Mouse (Mus musculus) layer of hippocampus, adult 18-20 months (tissue): ENCODE data around the gene Gramd4. TPM values are rescaled to one million over a fixed set of nuclear protein-coding genes. Genes with fewer than 3 reads are reported as not detected.
A peak's percentile ranks its signal among the peaks of the same experiment; 100 is the strongest.

Experiments used
- DNase-seq, 2 experiments: peaks; one replicate each; pipeline ENCODE4 v3.0.0; 2022; ENCODE audit warnings: low spot score in 2 of 2
- total RNA-seq, 2 experiments: library from RNA; stranded (reverse); gene quantifications; 2 replicates each; pipeline ENCODE4 v1.2.3; 2021

Gramd4 gene
- total RNA-seq, 2 experiments from 2014 or later: 30.7 to 34.5 TPM

DNA sequence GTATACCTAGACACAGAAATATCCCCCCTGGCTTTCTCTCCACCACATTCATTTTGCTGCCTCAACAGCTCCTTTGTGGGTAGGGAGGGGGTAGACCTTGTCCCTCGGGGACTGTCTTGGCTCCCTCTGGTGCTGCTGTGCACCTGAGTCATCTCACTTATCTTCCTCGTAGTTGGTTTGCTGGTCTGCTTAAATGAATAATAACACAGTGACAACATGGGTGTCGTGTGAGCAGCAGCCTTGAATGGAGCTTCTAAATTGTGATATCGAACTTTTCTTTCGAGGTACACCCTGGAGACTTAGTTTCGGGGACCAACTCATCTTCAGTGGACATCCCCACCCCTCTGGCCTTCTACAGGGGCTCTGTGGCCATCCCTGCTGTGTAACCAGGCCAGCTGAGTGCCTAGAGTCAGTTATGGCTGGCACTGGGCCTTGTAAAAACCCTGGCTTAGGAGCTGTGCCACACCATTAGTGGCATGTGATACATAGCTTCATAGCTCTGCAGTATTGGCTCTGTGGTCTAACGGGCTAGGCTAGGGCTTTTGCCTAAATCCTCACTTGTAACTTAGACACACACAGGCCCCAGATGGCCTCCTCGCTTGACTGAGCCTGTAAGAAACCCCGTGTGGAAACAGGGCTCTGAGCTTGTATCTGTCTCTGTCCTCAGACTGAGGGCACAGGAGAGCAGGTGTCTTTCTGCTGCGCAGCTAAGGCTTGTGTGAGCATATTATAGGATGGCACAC is 53.0 kb downstream of the Gramd4 start:
- no peak for DNase-seq

DNA sequence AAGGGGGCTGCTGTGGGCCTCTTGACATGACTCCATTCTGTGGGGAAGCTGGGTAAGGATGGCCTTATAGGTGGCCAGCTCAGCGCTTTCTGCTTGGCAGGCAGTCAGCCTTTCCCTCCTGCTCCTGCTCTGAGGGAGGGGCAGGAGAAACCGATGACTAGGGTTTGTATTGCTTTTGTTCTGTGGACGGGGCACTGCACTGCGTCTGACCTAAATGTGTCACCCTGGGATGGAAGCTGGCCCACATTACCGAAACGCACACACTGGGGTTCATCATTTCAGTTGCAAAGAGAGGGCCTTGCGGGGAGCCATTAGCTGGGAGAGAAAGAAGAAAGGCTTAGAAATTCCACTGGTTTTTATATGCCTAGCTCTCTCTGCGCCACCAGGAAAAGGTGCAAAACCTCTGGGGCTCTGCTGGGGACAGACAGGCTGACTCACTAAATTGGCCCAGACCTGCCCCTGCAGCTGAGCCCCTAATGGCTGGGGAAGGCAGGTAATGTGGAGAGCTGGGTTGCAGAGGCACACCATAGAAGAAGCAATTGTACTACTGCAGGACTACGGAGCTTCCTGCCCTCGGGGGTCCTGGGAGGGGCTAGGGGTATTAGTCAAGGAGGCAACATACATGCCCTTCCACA is 55.3 kb downstream of the Gramd4 start:
- DNase-seq: no peak

DNA sequence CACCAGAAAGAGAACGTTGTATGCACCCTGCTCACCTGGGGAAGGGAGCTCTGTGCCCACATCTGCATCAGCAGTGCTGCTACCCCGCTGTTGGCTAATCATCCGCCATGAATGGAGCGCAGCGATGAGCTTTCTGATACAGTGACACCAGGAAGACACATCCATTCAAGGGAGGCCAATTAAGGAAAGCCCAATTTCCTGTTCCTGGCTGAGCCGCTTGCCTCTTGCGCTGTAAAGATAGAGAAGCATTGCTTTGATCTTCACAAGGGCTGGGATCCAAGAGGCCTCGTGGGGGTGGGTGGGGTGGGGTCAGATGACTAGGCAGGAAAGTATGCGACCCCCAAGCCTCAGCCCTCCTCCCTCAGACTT is 55.8 kb downstream of the Gramd4 start:
- DNase-seq: no peak

DNA sequence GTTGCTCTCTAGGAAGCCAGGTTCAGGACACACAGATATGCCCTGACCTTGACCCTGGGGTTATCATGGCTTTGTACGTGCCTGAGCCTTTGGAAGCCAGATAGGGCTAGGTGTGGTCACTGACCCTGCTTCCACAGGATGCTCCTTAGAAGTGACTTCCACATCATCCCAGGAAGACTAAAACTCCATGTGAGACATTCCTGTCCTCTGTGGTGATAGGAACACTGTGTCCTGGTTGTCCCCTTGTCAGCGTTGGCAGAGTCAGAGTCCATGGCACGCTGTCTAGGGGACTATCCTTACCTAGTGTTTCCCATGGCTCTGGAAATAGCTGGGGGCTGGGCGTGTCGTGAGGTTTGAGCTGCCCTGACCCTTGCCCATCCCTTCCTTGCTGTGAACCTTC is 58.9 kb downstream of the Gramd4 start:
- DNase-seq: no peak

GRCm38 (mm10) chr15:86117115-86118100 is 59.9 kb downstream of the Gramd4 start:
- DNase-seq: no peak

GRCm38 (mm10) chr15:86119186-86119585 is 61.7 kb downstream of the Gramd4 start:
- no peak for DNase-seq

GRCm38 (mm10) chr15:86122261-86122949 is 64.9 kb downstream of the Gramd4 start:
- no peak for DNase-seq

- DNase-seq: no peak
These were observed 65.9 kb downstream of the Gramd4 start for GRCm38 (mm10) chr15:86123409-86123808.

GRCm38 (mm10) chr15:86124359-86124758 is 66.9 kb downstream of the Gramd4 start:
- peak; percentile 54 to 81 for DNase-seq

- DNase-seq: no peak
These were observed 71.5 kb downstream of the Gramd4 start for GRCm38 (mm10) chr15:86129036-86129435.

- no peak for DNase-seq
These were observed 73.2 kb downstream of the Gramd4 start for GRCm38 (mm10) chr15:86130657-86131056.

GRCm38 (mm10) chr15:86134941-86135783 is 77.7 kb downstream of the Gramd4 start:
- peak; percentile 76 to 90 for DNase-seq

DNA sequence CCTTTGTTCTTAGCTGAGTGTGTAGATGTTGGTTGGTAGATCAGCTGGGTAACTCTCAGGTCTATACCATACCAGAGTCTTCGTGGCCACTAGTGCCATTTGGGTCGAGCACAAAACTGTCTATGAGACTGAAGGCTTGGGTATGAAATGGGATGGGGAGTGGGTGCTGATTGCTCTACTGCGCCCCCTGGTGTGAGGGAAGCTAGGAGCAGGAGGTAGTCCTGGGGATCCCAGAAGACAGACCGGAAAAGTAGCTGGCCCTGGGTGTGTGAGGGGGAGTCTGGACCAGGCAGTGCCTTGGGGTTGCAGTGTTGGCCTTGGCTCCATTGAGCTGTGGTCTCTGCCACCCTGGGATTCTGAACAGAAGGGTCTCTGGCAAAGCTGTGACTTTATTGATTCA is 80.1 kb downstream of the Gramd4 start:
- no peak for DNase-seq

DNA sequence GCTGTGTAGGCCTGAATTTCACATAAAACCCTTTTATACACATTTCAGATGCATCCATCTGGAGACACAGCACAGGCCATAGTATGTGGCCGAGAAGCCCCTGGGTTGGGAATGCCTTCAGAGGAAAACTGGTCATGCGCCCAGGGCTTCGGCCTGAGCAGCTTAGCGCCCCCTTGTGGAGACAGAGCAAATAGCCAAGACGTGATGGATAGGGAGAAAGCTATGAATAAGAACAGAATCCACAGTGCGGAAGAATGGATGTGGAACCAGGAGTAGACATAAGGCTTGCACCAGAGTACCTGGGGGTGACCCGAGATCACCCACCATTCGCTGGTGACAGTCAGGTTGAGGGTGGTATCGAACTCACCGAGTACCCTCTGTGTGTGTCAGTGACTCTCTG is 82.8 kb downstream of the Gramd4 start:
- DNase-seq: peak in 1 of 2 experiments; percentile 57

- DNase-seq: no peak
These were observed 87.1 kb downstream of the Gramd4 start for GRCm38 (mm10) chr15:86144577-86144976.

DNA sequence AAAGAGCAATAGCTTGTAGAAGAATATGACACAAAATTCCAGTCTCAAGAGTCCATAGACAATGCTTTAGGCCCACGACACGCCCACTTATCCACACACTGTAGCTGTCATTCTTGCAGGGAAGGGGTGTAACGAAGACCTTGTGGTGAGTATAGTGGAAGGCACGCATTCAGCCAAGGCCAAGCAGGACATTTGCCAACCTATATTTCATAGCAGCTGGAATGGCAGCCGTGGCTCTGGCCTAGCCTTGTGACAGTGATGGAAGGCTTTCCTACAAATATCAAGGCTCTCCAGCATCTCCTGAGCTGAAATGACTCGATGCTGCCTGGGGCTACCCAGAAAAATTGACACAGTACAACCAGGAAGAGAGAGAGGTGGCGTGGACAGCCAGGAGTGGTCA is 87.6 kb downstream of the Gramd4 start:
- no peak for DNase-seq

DNA sequence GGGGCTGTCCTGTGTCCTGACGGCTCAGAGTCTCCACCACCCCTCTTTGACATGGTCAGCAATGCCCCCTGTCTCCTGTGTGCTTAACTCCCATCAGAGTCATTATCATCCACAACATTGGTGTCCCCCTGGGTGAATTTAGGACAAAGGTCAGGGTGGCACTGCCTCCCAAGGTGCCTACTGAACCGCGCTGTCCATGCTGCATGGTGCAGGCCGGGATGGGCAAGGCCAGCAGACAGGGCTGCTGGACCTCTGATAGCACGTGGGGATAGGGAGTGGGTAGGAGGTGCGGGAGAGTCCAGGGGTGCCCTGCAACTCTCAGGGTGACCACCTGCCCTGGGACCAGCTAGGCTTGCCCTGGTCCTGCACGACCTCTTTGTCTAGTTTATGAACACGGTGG is 89.4 kb downstream of the Gramd4 start:
- no peak for DNase-seq

DNA sequence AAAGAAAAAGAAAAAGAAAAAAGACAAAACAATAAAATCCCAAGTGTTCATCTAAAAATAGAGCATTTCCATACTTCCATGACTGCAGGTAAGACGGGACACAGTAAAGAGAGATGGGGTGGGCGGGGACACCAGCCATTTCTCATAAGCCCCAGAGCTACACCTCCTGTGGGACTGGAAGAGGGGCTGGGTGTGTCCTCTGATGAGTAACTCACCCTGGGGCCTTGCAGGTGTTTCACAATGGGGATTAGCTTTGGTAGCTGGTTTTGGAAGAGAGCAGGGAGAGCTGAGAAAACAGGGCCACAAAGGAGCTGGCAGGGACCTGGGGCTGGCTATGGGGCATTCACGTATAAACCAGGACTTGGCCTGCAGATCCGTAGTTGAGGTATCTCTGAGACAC is 93.1 kb downstream of the Gramd4 start:
- DNase-seq: no peak

GRCm38 (mm10) chr15:86153481-86153960 is 96.0 kb downstream of the Gramd4 start:
- no peak for DNase-seq

DNA sequence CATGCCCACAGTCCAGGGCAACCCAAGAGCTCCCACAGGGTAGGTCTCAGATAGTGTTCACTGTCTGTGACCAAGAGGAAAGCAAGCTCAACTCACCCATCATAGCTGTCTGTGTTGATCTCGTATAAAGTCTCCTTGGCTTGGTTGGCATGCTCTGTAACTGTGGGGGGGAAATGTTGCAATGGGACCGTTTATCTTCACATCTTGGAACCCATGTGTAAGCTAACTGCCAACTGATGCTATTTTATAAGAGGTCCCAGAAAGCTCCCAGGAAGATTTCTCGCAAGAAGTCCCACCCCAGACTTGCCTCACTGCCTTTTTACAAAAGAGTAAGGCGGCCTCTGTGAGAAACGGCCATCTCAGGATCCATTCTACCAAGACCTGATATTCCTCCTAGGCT is 99.0 kb downstream of the Gramd4 start:
- no peak for DNase-seq
